Mouse (Mus musculus) liver, postnatal 0 days (tissue): Measurements from ENCODE around the gene Madcam1.

Experiments used
- CTCF ChIP-seq: sonication (generic); IDR thresholded peaks from 2 replicates; pipeline ENCODE4 v1.5.1; 2016; ENCODE audit warnings: antibody characterized with exemption, low read depth
- EP300 ChIP-seq: IDR thresholded peaks from 2 replicates; pipeline ENCODE4 v1.6.1; 2016; ENCODE audit warnings: antibody characterized with exemption, low read depth, mild to moderate bottlenecking

DNA sequence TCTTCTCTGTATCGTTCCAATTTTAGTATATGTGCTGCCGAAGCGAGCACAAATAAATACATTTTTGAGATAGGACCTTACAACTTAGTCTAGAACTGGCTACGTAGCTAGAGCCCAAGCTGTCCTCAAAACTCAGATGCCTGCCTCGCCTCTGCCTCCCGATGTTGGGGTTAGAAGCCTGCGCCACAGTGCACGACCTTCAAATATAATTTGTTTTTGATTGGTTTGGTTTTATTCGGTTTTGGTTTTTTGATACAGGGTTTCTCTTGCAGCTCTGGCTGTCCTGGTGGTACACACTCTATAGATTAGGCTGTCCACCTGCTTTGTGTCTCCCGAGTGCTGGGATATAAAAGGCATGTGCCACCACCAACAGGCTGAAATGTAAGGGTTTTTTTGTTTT lies 39.2 kb downstream of the Madcam1 start:
- TF ChIP-seq CTCF (no peak), EP300 (no peak)
